Mouse (Mus musculus) lung, postnatal 10 days (tissue): Measurements from ENCODE around the gene Vamp9.
A peak's percentile ranks its signal among the peaks of the same experiment; 100 is the strongest.

Source experiments
- DNase-seq: peaks from one replicate; pipeline ENCODE4 v3.0.0; 2021

The Vamp9 gene

DNA sequence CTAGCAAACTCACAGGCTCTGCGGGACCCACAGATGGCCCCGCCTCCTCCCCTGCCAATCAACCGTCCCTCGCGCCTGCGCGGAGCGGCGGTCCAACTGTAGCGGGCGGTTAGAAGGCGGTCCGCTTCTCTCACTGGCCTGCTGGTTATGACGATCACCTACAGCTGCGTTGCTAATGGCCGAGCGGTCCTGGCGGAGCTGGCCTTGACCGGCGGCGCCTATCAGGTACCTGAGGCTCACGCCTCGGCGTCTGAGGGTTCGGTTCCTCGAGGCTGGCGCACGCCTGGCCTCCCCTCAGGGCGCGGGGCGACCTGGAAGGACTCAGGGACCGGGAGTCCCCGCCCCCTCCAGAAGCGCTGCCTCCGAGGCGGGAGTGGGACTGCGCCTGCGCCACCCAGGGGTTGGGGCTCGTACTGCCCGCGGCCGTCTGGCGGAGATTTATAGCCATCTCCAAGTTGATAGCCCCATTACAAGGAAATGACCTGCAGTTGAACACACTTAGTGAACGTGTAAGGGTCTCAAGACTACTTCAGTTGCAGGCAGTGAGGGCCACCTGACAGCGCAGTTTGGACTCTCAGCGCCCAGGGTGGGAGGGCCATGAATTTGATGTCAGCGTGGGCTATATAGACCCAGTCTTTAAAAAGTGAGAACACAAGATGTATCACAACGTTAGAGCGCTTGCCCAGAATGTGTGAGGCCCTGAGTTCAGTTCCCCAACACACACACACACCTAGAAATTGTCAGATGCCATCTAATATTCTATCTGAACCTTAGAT is at the start of gene Vamp9:
Vamp9 (plus strand) TSS at position 74 of the 776 bp plus-strand sequence.
- peak; percentile 98 for DNase-seq

GRCm38 (mm10) chr5:99857106-99857637 is 48.9 kb upstream of the Vamp9 start:
- no peak for DNase-seq

DNA sequence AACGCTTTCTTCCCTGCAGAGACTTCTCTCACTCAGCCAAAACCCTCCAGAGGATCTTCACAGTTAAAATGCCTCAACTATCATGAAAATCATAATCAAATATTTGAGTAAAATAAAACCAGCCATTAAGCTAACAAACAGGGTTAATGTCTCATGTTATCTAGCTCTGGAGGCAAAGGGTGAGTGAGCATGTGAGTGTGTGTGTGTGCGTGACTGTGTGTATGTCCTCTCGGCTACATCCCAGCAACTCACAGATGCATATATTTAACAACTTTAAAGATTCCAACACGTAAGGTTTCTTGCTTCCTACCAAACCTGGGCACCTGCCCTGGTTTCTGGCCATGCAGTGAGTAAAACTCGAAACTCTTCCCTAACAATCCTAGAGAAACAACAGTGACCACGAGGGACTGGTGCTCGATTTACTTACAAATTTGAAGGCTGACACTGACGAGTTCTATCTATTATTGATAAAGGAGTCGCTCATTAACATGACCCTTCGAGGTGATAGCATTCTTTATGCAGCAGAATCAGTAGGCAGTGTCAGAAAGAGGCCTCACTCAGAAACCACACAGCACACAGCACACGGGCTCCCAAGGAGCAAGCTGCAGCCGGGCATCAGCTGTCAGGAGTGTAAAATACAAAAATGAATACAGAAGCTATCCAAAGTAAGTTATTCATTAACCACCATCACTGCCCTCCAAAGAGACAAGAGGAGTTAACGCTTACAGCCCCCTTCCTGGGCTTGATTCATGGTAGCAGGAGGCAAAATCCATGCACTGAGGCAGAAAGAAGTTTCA is 46.2 kb upstream of the Vamp9 start:
- DNase-seq: no peak

GRCm38 (mm10) chr5:99861816-99862215 is 44.2 kb upstream of the Vamp9 start:
- DNase-seq: no peak

- peak; percentile 28 for DNase-seq
These were observed 42.2 kb upstream of the Vamp9 start for GRCm38 (mm10) chr5:99863656-99864380.

GRCm38 (mm10) chr5:99865779-99866178 is 40.3 kb upstream of the Vamp9 start:
- DNase-seq: no peak

GRCm38 (mm10) chr5:99868286-99868685 is 37.8 kb upstream of the Vamp9 start:
- no peak for DNase-seq

DNA sequence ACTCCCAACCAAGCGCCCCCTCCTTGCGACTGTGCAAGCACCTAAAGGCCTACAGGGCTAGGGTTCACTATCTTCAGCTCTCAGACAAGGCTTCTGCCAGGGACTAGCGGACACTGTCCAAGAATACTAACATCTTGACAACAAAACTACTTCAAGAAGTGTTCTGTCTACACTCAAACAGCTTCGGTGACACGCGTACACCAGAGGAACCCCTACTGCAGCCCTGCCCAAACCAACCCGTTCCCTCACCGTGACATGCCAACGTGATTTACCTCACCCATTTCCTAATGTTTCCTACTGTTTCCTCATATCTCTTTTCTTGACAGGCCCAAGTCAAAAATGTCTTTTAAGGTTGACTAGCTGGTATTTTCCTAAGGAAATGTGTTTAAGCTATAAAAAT is 37.1 kb upstream of the Vamp9 start:
- no peak for DNase-seq

- DNase-seq: peak; percentile 23
These were observed 28.5 kb upstream of the Vamp9 start for GRCm38 (mm10) chr5:99877565-99877964.

DNA sequence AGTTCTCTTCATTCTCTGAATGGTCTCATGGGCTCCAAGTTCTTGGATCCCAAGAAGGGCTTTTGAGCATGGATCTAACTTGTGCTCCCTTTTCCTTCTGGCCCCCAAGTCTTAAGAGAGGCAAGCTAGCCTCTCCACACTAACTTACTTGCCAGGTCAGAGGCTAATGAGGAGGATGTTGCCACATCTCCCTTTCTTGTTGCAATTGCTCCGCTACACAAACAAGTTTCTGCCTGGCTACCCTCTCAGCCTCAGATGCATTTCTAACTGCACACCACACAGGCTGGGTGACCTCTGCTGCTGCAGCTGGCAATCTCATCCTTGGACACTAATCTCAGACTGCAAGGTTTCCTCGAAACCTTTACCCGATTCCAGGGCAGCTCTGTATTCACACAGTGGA is 23.6 kb upstream of the Vamp9 start:
- no peak for DNase-seq

GRCm38 (mm10) chr5:99884035-99884434 is 22.0 kb upstream of the Vamp9 start:
- no peak for DNase-seq

DNA sequence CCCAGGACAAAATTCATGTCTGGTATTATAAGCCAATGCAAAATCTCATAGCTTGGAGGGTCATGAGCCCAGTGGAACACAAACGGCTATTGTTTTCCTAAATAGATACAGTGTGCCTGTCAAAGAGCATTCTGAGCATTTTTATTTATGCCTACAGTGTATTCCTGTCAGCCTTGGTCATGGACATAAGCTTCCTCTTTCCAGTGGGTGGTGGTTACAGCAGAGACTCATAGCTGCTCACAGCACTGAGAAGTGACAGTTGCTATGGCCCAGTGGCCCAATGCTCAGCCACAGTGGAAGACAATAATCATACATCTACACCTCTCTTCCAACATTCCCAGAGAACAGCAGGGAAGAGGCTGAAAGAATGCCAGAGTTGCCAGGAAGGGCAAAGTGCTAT is 18.9 kb upstream of the Vamp9 start:
- DNase-seq: no peak

- peak; percentile 56 for DNase-seq
These were observed 14.3 kb upstream of the Vamp9 start for GRCm38 (mm10) chr5:99891516-99892441.

- peak; percentile 70 for DNase-seq
These were observed 6.0 kb upstream of the Vamp9 start for GRCm38 (mm10) chr5:99900041-99900440.

- no peak for DNase-seq
These were observed 323 bp upstream of the Vamp9 start for GRCm38 (mm10) chr5:99905731-99906130.

GRCm38 (mm10) chr5:99915494-99915893 is 9.4 kb downstream of the Vamp9 start:
- peak; percentile 23 for DNase-seq

DNA sequence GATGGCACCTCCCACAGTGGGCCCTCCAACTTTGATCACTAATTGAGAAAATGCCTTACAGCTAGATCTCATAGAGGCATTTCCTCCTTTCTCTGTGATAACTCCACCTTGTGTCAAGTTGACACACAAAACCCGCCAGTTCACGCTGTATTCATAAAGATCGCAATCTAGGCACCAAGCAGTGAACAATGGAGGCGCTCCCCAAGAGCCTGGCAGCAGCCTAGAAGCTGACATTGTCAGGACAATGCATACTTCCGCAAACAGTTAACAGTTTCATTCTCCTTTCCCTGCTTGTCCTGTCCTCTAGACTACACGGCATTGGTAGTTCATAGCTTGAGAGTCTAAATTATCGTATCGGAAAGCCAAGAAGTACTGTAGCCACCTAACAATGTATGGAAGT is 16.0 kb downstream of the Vamp9 start:
- DNase-seq: no peak

GRCm38 (mm10) chr5:99927951-99928350 is 21.9 kb downstream of the Vamp9 start:
- peak; percentile 61 for DNase-seq

- no peak for DNase-seq
These were observed 25.9 kb downstream of the Vamp9 start for GRCm38 (mm10) chr5:99931910-99932309.

DNA sequence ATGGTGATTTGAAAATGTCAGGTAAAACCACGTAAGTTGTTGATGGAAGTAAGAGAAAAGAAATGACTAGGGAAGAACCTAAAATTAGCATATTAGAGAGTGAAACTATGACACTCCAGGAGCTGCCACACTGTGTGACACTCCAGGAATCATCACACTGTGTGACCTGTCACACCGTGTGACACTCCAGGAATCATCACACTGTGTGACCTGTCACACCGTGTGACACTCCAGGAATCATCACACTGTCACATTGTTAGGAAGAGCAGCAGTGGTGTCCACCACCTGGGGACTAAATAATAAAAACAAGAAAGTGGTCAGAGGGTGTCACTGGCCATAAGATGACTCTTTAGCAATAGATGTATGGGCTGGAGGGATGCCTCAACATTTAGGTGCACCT is 33.4 kb downstream of the Vamp9 start:
- DNase-seq: no peak

DNA sequence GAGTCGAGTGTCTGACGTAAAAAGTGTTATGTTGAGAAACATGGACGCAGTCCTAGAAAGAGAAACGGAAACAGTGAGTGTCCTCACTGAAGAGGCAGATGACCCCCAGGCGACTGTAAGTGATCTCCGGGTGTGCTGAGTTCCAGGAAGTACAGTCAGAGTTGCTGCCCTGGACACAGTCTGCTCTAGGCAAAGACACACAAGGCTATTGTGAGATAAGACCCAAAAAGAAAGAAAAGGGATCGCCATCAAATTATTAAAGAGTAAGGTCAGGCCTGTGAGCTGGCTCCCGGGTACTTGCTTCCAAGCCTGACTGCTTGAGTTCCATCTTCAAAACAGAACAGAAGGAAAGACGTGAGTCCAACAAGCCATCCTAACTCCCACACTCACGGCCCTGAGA is 35.2 kb downstream of the Vamp9 start:
- no peak for DNase-seq
